Mouse (Mus musculus) erythroblast, embryonic 14.5 days (primary cell): ENCODE results near the gene B3gnt2. TPM values are rescaled to one million over a fixed set of nuclear protein-coding genes. Genes with fewer than 3 reads are reported as not detected.
"Not testable (repeated sequence)": the region's sequence is repeated elsewhere in the genome, so short reads cannot be mapped to it uniquely, and the experiment has no call there.

Experiments used
- H3K27me3 ChIP-seq: 2 replicates; pipeline ENCODE4 v1.6.1; 2012; ENCODE audit warnings: inconsistent platforms; ENCODE audit not compliant: control insufficient read depth
- H3K36me3 ChIP-seq: 2 replicates; pipeline ENCODE4 v1.6.1; 2012; ENCODE audit warnings: mild to moderate bottlenecking, inconsistent platforms; ENCODE audit not compliant: control insufficient read depth
- H3K4me1 ChIP-seq: 2 replicates; pipeline ENCODE4 v1.6.1; 2012; ENCODE audit warnings: inconsistent platforms; ENCODE audit not compliant: control insufficient read depth
- H3K4me3 ChIP-seq: replicated peaks from 2 replicates; pipeline ENCODE3; 2012; ENCODE audit warnings: moderate library complexity, mild to moderate bottlenecking, inconsistent platforms
- H3K9me3 ChIP-seq: 2 replicates; pipeline ENCODE4 v1.6.1; 2012; ENCODE audit warnings: low read length, inconsistent platforms, mixed read lengths; ENCODE audit not compliant: control insufficient read depth
- GATA1 ChIP-seq: IDR thresholded peaks from 2 replicates; pipeline ENCODE4 v1.6.1; 2012; ENCODE audit warnings: low read length, inconsistent platforms, mixed read lengths
- TAL1 ChIP-seq: IDR thresholded peaks from 3 replicates; pipeline ENCODE4 v1.6.1; 2012; ENCODE audit warnings: low read length, inconsistent platforms, mixed read lengths
- polyA plus RNA-seq: library from polyadenylated mRNA; stranded (reverse); fragments of >175 nt; gene quantifications from 2 replicates; pipeline ENCODE4 v1.2.3, GENCODE M21; 2012

B3gnt2 gene
- polyA plus RNA-seq, 1 experiment: 0.07 TPM

- no peak overlapping the region for H3K4me3 ChIP-seq
- TF ChIP-seq TAL1 (no peak), GATA1 (no peak)
- H3K36me3 ChIP-seq: no peaks in the 10 kb centered on the region
- no peaks in the 10 kb centered on the region for H3K4me1 ChIP-seq
- no peaks in the 10 kb centered on the region for H3K27me3 ChIP-seq
- peaks cover 13% of the 10 kb centered on the region for H3K9me3 ChIP-seq
Measured at GRCm38 (mm10) chr11:22741436-22741835, 119.3 kb downstream of the B3gnt2 start.

- Histone ChIP-seq H3K4me1 (no peaks in the 10 kb centered on the region), H3K4me3 (no peak overlapping the region), H3K36me3 (no peaks in the 10 kb centered on the region), H3K27me3 (no peaks in the 10 kb centered on the region), H3K9me3 (no peaks in the 10 kb centered on the region)
- TF ChIP-seq GATA1 (no peak), TAL1 (no peak)
Measured at GRCm38 (mm10) chr11:22739497-22740288, 121.1 kb downstream of the B3gnt2 start.

GRCm38 (mm10) chr11:22736521-22737225, 124.1 kb downstream of the B3gnt2 start:
- TF ChIP-seq GATA1 (no peak), TAL1 (no peak)
- Histone ChIP-seq H3K9me3 (no peaks in the 10 kb centered on the region), H3K4me3 (no peak overlapping the region), H3K4me1 (no peaks in the 10 kb centered on the region), H3K36me3 (no peaks in the 10 kb centered on the region), H3K27me3 (no peaks in the 10 kb centered on the region)

DNA sequence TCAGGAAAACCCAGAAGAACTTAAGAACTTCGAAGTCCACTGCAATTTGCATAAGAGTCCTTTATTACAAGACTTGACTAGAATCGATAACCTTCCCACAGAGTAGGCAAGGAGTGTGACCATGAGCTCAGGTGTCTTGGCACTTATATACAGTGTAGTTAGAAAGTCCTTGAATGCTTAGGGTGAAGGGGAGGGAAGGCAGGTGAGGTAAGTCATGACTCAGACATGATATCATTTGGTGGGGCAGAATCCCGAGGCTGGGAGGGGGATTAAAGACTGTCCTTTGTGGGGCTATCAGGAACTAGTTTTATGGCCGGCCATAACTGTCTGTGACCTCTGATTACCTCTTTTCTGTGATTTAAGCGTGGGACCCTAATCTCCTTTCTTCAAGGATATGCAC, 125.6 kb downstream of the B3gnt2 start:
- not testable (repeated sequence) for H3K27me3 ChIP-seq, H3K36me3 ChIP-seq, H3K4me3 ChIP-seq, H3K9me3 ChIP-seq, H3K4me1 ChIP-seq

DNA sequence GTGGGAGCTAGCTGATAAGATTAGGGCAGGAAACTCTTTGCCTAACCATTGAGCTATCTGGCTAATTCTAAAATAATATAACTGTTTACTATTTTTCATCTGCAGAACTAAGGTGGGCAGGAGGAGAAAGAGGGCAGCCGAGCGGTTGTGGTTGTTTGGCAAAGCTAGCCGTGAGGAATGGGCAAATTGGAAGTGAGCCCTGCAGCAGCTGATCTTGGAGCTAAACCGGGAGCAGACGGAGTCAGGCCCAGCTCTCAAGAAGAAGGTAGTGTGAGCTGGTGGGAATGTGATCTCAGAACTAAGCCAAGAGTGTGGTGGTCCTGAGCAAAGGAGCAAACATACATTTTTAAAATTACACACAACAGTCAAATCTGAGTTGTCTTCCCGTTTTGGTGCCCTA, 126.8 kb downstream of the B3gnt2 start:
- H3K36me3 ChIP-seq: no peaks in the 10 kb centered on the region
- H3K4me1 ChIP-seq: no peaks in the 10 kb centered on the region
- TF ChIP-seq TAL1: no peak
- no peak for TF ChIP-seq GATA1
- no peak overlapping the region for H3K4me3 ChIP-seq
- H3K27me3 ChIP-seq: no peaks in the 10 kb centered on the region
- no peaks in the 10 kb centered on the region for H3K9me3 ChIP-seq

DNA sequence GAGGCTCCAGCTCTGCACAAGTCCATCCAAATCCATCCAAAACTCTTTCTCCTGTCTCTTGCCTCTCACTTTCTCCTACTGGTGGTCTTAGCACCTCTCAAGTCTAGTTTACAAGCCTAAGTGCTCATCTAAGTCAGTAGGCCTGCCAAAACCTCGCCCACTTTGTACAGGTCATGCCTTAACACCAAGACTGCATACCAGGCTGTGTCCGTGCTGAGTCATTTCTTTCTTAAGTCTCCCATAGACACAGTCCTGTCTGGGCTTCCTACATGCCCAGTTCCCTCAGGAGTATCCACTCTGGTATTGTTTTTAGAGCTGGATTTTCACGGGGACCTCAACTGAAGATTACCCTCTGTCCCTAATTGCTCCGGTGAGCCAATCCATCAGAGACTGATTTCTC, 127.9 kb downstream of the B3gnt2 start:
- Histone ChIP-seq H3K4me1 (no peaks in the 10 kb centered on the region), H3K4me3 (no peak overlapping the region), H3K36me3 (no peaks in the 10 kb centered on the region), H3K27me3 (no peaks in the 10 kb centered on the region), H3K9me3 (no peaks in the 10 kb centered on the region)
- no peak for TF ChIP-seq TAL1

- Histone ChIP-seq H3K27me3 (no peaks in the 10 kb centered on the region), H3K9me3 (no peaks in the 10 kb centered on the region), H3K4me3 (no peak overlapping the region), H3K4me1 (no peaks in the 10 kb centered on the region), H3K36me3 (no peaks in the 10 kb centered on the region)
- TF ChIP-seq TAL1 (no peak), GATA1 (no peak)
Measured at GRCm38 (mm10) chr11:22723096-22723495, 137.7 kb downstream of the B3gnt2 start.

- Histone ChIP-seq H3K36me3 (no peaks in the 10 kb centered on the region), H3K4me1 (no peaks in the 10 kb centered on the region), H3K4me3 (no peak overlapping the region), H3K9me3 (no peaks in the 10 kb centered on the region), H3K27me3 (no peaks in the 10 kb centered on the region)
- no peak for TF ChIP-seq TAL1
- TF ChIP-seq GATA1: no peak
Measured at GRCm38 (mm10) chr11:22720096-22720495, 140.7 kb downstream of the B3gnt2 start.

DNA sequence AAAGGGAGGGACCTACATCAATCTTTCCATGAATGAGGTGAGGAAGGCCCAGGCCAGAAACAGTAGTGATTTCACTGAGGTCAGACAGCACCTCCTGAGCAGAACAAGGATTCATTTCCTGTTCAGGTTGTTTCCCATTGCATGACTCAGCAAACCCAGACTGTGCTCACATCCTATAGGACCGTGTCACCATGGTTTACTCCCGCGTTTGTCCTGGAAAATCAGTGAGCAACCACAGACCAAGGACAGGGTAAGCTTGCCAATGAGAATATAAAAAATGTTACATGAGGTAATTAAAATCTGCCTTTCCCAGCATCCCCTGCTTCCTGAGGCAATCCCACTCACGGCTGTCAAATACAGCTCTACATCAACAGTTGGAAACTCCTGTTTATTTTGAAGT, 141.2 kb downstream of the B3gnt2 start:
- Histone ChIP-seq H3K27me3 (no peaks in the 10 kb centered on the region), H3K4me1 (no peaks in the 10 kb centered on the region), H3K36me3 (no peaks in the 10 kb centered on the region), H3K4me3 (no peak overlapping the region), H3K9me3 (no peaks in the 10 kb centered on the region)
- TF ChIP-seq GATA1: no peak
- no peak for TF ChIP-seq TAL1
